Mouse (Mus musculus) forebrain, postnatal 0 days (tissue): ENCODE data around the gene Carns1. TPM values are rescaled to one million over a fixed set of nuclear protein-coding genes. Genes with fewer than 3 reads are reported as not detected.
A peak's percentile ranks its signal among the peaks of the same experiment; 100 is the strongest.

Experiments used
- ATAC-seq: fragments of 200-750 bp; cut with Nextera tagmentation; 2 replicates; pipeline ENCODE4 v1.8.0; 2017; ENCODE audit warnings: mild to moderate bottlenecking, moderate library complexity
- DNase-seq: peaks from one replicate; pipeline ENCODE4 v3.0.0-alpha.2; 2015
- H3K27ac ChIP-seq: fragments of 300-500 bp; sonication (generic); 2 replicates; pipeline ENCODE4 v1.5.1; 2014; ENCODE audit warnings: low read depth, mild to moderate bottlenecking, antibody characterized with exemption, low read length, moderate library complexity, mixed read lengths
- H3K27me3 ChIP-seq: fragments of 300-500 bp; sonication (generic); 2 replicates; pipeline ENCODE4 v1.6.1; 2014; ENCODE audit warnings: mild to moderate bottlenecking, low read length, mixed read lengths; ENCODE audit not compliant: insufficient read depth
- H3K36me3 ChIP-seq: fragments of 300-500 bp; sonication (generic); 2 replicates; pipeline ENCODE4 v1.6.1; 2014; ENCODE audit warnings: mild to moderate bottlenecking, moderate library complexity; ENCODE audit not compliant: insufficient read depth
- H3K4me1 ChIP-seq: fragments of 300-500 bp; sonication (generic); 2 replicates; pipeline ENCODE4 v1.6.1; 2014; ENCODE audit warnings: antibody characterized with exemption; ENCODE audit not compliant: insufficient read depth
- H3K4me2 ChIP-seq: fragments of 300-500 bp; sonication (generic); 2 replicates; pipeline ENCODE4 v1.6.1; 2014; ENCODE audit warnings: low read depth, mild to moderate bottlenecking, moderate library complexity
- H3K4me3 ChIP-seq: fragments of 300-500 bp; sonication (generic); 2 replicates; pipeline ENCODE4 v1.5.1; 2014; ENCODE audit warnings: low read depth, low read length, mixed read lengths
- H3K9ac ChIP-seq: fragments of 300-500 bp; sonication (generic); 2 replicates; pipeline ENCODE4 v1.6.1; 2014; ENCODE audit warnings: mild to moderate bottlenecking
- H3K9me3 ChIP-seq: fragments of 300-500 bp; sonication (generic); 2 replicates; pipeline ENCODE4 v1.6.1; 2016; ENCODE audit warnings: low read length
- CTCF ChIP-seq: sonication (generic); IDR thresholded peaks from 2 replicates; pipeline ENCODE4 v1.5.1; 2016; ENCODE audit warnings: antibody characterized with exemption, control low read depth, low read depth
- WGBS: fragments of 180-500 bp; shearing (Covaris S2); extraction: QIAGEN DNeasy Blood & Tissue Kit; methylation state at CpG from one replicate; pipeline ENCODE4 v1.1.7; 2014; 5-methylcytosine and 5-hydroxymethylcytosine counted together
- polyA plus RNA-seq: library from polyadenylated mRNA; unstranded; fragments of >200 nt; fragmentation: Nextera tagmentation; extraction: Ambion mirVana; gene quantifications from 2 replicates; pipeline ENCODE4 v1.2.1, GENCODE M21; 2015
- total RNA-seq: library from RNA; depleted of rRNA; stranded (reverse); fragments of >200 nt; gene quantifications from 2 replicates; pipeline ENCODE4 v1.2.3, GENCODE M21; 2014

Carns1 gene
- total and polyA plus RNA-seq, 2 experiments from 2014 or later: 4.4 to 4.7 TPM

- H3K4me3 ChIP-seq: no peak overlapping the region
- WGBS: 73% methylated on average over 3 of the region's 3 CpGs
- no peaks in the 10 kb centered on the region for H3K27me3 ChIP-seq
- DNase-seq (no peak), ATAC-seq (no peak)
- no peak overlapping the region for H3K4me2 ChIP-seq
- H3K36me3 ChIP-seq: no peaks in the 10 kb centered on the region
- H3K9me3 ChIP-seq: no peaks in the 10 kb centered on the region
- TF ChIP-seq CTCF: no peak
- no peaks in the 10 kb centered on the region for H3K4me1 ChIP-seq
- no peak overlapping the region for H3K9ac ChIP-seq
- no peak overlapping the region for H3K27ac ChIP-seq
These were observed 12.0 kb upstream of the Carns1 start for GRCm38 (mm10) chr19:4187303-4187702.

DNA sequence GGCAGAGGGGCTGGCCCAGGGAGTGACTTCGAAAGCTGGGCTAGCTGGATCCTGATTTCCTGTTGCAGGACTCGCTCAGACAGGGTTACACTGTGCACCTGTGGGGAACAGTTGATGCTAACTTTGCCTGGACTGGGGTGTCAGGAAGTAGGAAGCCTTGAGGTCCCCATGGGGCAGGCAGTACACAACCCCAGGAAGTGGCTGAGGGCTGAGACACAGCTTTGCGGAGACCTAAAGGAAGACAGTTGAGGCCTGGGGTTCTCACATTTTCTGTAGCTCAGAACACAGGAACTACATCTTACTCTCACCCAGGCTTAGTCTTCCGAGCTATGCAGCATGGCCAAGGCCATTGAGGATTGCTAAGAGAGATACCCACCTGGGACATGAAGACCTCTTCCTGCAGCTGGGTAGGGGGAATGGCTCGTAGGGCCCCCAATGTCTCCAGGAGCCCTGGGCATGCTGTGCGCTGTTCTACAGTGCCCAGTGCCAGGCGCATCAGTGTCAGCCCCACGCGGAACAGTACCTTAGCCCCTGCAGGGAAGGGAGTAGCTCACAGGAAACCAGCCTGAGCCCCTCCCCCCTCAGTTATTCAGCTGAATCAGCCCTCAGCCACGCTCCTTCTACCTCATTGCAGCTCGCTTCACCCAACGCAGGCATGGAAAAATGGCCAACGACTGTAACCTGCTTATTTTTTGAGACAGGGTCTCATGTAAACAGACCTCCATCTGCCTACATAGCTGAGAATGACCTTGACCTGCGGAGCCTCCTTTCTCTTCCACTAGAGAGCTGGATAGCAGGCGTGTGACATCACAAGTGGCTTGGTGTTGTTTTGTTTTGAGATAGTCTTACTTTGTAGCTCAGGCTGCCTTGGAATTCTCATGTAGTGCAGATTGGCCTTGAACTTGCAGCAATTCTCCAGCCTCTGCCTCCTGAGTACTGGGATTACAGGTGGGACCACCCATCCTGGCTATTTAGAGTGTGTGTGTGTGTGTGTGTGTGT lies 10.0 kb upstream of the Carns1 start:
- H3K4me2 ChIP-seq: no peak overlapping the region
- no peak for ATAC-seq
- H3K9me3 ChIP-seq: no peaks in the 10 kb centered on the region
- no peak overlapping the region for H3K4me3 ChIP-seq
- no peaks in the 10 kb centered on the region; the same call in 1 of the 2 replicates for H3K4me1 ChIP-seq
- H3K27me3 ChIP-seq: no peaks in the 10 kb centered on the region
- H3K36me3 ChIP-seq: no peaks in the 10 kb centered on the region
- TF ChIP-seq CTCF: no peak
- no peak overlapping the region for H3K9ac ChIP-seq
- 63% methylated on average over 15 of the region's 15 CpGs for WGBS
- DNase-seq: no peak
- no peak overlapping the region for H3K27ac ChIP-seq

DNA sequence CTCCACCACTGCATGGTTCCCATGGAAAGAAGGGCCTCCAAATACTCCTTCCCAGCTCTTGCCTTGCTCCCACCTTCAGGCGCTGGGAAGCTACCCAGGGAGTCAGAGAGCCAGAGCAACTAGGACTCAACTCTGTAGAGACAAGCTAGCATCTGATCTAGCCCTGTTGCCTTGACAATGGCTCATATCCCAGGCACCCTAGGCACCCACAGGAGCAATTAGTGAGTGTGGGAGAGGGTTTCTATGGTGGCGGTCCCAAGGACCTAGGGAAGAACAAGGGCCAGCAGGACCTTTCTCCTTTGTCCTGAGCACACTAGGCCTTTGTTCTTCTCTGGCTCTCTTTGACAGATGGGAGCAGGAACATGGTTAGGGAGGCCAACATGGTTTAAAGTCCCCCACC lies 8.4 kb upstream of the Carns1 start:
- Histone ChIP-seq H3K4me2 (no peak overlapping the region), H3K36me3 (no peaks in the 10 kb centered on the region), H3K9ac (no peak overlapping the region), H3K4me1 (no peaks in the 10 kb centered on the region; the same call in 1 of the 2 replicates), H3K27ac (no peak overlapping the region), H3K27me3 (no peaks in the 10 kb centered on the region), H3K9me3 (no peaks in the 10 kb centered on the region), H3K4me3 (no peak overlapping the region)
- ATAC-seq: peak; percentile 32; the same call in 1 of the 2 replicates
- TF ChIP-seq CTCF: no peak
- DNase-seq: no peak
- WGBS: 69% methylated on average over 2 of the region's 2 CpGs

DNA sequence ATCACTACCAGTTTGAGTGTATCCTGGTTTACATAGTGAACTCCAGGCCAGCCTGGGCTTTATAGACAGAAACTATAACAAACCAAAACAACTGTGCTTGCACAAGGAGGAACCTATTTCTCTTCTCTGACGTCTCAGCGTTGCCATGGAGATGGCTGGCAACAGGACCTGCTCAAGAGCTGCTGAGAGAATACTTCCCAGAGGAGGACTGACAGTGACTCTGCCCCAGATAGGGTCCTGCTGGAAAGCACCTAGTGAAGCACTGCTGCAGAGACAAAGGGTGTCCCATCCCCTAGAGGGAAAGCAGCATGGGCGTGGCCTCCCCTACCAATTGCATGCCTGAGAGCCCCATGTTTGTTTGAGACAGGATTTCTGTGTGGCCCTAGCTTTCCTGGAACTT lies 6.6 kb upstream of the Carns1 start:
- 43% methylated on average over 3 of the region's 3 CpGs for WGBS
- H3K27me3 ChIP-seq: no peaks in the 10 kb centered on the region
- no peaks in the 10 kb centered on the region for H3K9me3 ChIP-seq
- no peak for TF ChIP-seq CTCF
- H3K4me1 ChIP-seq: no peaks in the 10 kb centered on the region; the same call in 1 of the 2 replicates
- no peak overlapping the region for H3K27ac ChIP-seq
- no peak overlapping the region for H3K4me3 ChIP-seq
- no peak overlapping the region for H3K4me2 ChIP-seq
- DNase-seq (peak; percentile 79), ATAC-seq (peak; percentile 83)
- no peaks in the 10 kb centered on the region for H3K36me3 ChIP-seq
- H3K9ac ChIP-seq: no peak overlapping the region

DNA sequence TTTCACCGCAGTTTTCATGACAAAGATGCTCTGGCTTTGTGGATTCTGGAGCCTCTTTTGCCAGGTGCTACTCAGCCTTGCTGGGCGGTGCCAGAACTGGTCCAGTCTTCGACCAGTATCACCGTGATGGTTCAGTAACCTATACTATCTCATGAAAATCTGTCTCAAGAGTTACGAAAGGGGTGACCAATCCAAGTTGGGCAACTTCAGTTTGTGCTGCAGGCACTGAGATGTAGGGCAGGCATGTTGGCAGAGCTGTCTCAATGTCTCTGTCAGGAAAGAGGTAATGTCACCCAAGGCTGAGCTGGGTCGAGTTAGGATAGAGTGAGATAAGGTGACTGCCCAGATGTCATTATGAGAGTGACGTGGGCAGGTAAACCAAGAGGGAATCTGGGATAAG lies 5.1 kb upstream of the Carns1 start:
- H3K4me3 ChIP-seq: no peak overlapping the region
- no peak overlapping the region for H3K4me2 ChIP-seq
- H3K9ac ChIP-seq: no peak overlapping the region
- TF ChIP-seq CTCF: no peak
- H3K36me3 ChIP-seq: no peaks in the 10 kb centered on the region
- no peak for ATAC-seq
- no peaks in the 10 kb centered on the region for H3K9me3 ChIP-seq
- no peak for DNase-seq
- no peaks in the 10 kb centered on the region for H3K27me3 ChIP-seq
- H3K4me1 ChIP-seq: no peaks in the 10 kb centered on the region; the same call in 1 of the 2 replicates
- 88% methylated on average over 7 of the region's 7 CpGs for WGBS
- H3K27ac ChIP-seq: no peak overlapping the region

- ATAC-seq (no peak), DNase-seq (no peak)
- no peak overlapping the region for H3K27ac ChIP-seq
- H3K36me3 ChIP-seq: no peaks in the 10 kb centered on the region
- 59% methylated on average over 11 of the region's 11 CpGs for WGBS
- H3K27me3 ChIP-seq: no peaks in the 10 kb centered on the region
- no peaks in the 10 kb centered on the region for H3K9me3 ChIP-seq
- TF ChIP-seq CTCF: peak; percentile 28; the same call in 1 of the 2 replicates
- no peak overlapping the region for H3K4me2 ChIP-seq
- peaks cover 7% of the 10 kb centered on the region for H3K4me1 ChIP-seq
- no peak overlapping the region for H3K4me3 ChIP-seq
- no peak overlapping the region for H3K9ac ChIP-seq
These were observed 2.4 kb downstream of the Carns1 start for GRCm38 (mm10) chr19:4172925-4173324.

DNA sequence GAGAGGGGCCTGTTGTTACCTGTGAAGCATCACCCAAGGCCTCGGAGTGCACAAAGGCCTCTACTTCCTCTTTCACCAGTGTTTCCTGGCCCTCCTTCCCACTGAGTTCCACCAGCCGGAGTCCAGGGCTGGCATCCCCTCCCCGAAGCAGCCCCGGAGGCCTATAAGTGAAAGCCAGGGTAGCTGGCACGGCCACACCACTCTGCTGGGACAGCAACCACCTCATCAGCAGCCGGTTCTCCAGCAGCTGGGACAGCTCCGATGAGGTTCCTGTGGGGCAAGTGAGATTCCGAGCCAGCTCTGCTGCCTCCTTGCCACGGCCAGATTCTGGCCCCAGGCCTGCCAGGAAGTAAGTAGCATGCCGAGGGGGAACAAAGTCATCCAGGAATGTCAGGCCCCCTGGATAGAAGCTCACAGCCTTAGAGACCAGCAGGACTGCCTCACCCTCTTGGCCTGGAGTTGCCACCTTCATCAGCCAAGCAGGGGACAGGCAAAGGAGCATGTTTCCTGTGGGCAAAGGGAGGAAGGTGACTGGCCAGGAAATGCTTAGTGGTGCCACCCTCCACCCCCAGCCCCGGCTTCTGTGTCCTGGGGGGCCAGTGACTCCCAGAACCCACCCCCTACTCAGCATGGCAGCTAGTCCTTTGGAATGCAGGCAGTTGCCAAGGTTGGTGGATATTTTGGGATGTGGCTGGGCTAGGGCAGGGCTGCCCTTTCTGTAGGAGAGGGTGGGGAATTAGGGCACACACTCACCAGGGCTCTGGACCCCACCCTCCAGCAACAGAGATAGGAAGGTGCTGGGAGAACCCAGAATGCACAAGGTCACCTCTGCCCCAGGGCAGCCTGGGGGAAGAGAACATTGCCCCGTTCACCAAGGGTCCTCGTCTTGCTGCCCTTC lies 3.6 kb downstream of the Carns1 start:
- Histone ChIP-seq H3K27me3 (no peaks in the 10 kb centered on the region), H3K4me3 (no peak overlapping the region), H3K9ac (no peak overlapping the region), H3K27ac (no peak overlapping the region), H3K36me3 (no peaks in the 10 kb centered on the region), H3K9me3 (no peaks in the 10 kb centered on the region), H3K4me1 (peaks cover 7% of the 10 kb centered on the region), H3K4me2 (no peak overlapping the region)
- no peak for TF ChIP-seq CTCF
- no peak for ATAC-seq
- DNase-seq: no peak
- 75% methylated on average over 13 of the region's 13 CpGs for WGBS
